Mouse (Mus musculus) kidney, embryonic 15.5 days (tissue): ENCODE results near the gene Ralgapb. TPM values are rescaled to one million over a fixed set of nuclear protein-coding genes. Genes with fewer than 3 reads are reported as not detected.
A peak's percentile ranks its signal among the peaks of the same experiment; 100 is the strongest.

ENCODE experiments used
- ATAC-seq: fragments of 200-750 bp; cut with Nextera tagmentation; replicated peaks from 2 replicates; pipeline ENCODE4 v1.8.0; 2017; ENCODE audit warnings: moderate TSS enrichment; ENCODE audit not compliant: low FRiP score
- H3K27ac ChIP-seq: fragments of 300-500 bp; sonication (generic); 2 replicates; pipeline ENCODE4 v1.5.1; 2015; ENCODE audit warnings: mild to moderate bottlenecking, inconsistent platforms
- H3K27me3 ChIP-seq: fragments of 300-500 bp; sonication (generic); 2 replicates; pipeline ENCODE4 v1.6.1; 2015; ENCODE audit warnings: inconsistent platforms
- H3K36me3 ChIP-seq: fragments of 300-500 bp; sonication (generic); 2 replicates; pipeline ENCODE4 v1.6.1; 2015; ENCODE audit warnings: inconsistent platforms
- H3K4me1 ChIP-seq: fragments of 300-500 bp; sonication (generic); 2 replicates; pipeline ENCODE4 v1.6.1; 2015; ENCODE audit warnings: inconsistent platforms
- H3K4me2 ChIP-seq: fragments of 300-500 bp; sonication (generic); 2 replicates; pipeline ENCODE4 v1.6.1; 2015; ENCODE audit warnings: moderate library complexity, mild to moderate bottlenecking, inconsistent platforms
- H3K4me3 ChIP-seq: fragments of 300-500 bp; sonication (generic); replicated peaks from 2 replicates; pipeline ENCODE4 v1.5.1; 2015; ENCODE audit warnings: mild to moderate bottlenecking, inconsistent platforms
- H3K9ac ChIP-seq: fragments of 300-500 bp; sonication (generic); 2 replicates; pipeline ENCODE4 v1.6.1; 2015; ENCODE audit warnings: mild to moderate bottlenecking, inconsistent platforms
- H3K9me3 ChIP-seq: fragments of 300-500 bp; sonication (generic); replicated peaks from 2 replicates; pipeline ENCODE4 v1.6.1; 2016; ENCODE audit warnings: inconsistent platforms
- WGBS: fragments of 180-500 bp; shearing (Covaris S2); methylation state at CpG from one replicate; pipeline ENCODE4 v1.1.7; 2015; ENCODE audit warnings: mixed read lengths; 5-methylcytosine and 5-hydroxymethylcytosine counted together
- polyA plus RNA-seq: library from polyadenylated mRNA; unstranded; fragments of >200 nt; fragmentation: Nextera tagmentation; extraction: Ambion mirVana; gene quantifications from 2 replicates; pipeline ENCODE4 v1.2.1, GENCODE M21; 2015

The Ralgapb gene
- polyA plus RNA-seq, 1 experiment from 2014 or later, result 15.5 TPM

DNA sequence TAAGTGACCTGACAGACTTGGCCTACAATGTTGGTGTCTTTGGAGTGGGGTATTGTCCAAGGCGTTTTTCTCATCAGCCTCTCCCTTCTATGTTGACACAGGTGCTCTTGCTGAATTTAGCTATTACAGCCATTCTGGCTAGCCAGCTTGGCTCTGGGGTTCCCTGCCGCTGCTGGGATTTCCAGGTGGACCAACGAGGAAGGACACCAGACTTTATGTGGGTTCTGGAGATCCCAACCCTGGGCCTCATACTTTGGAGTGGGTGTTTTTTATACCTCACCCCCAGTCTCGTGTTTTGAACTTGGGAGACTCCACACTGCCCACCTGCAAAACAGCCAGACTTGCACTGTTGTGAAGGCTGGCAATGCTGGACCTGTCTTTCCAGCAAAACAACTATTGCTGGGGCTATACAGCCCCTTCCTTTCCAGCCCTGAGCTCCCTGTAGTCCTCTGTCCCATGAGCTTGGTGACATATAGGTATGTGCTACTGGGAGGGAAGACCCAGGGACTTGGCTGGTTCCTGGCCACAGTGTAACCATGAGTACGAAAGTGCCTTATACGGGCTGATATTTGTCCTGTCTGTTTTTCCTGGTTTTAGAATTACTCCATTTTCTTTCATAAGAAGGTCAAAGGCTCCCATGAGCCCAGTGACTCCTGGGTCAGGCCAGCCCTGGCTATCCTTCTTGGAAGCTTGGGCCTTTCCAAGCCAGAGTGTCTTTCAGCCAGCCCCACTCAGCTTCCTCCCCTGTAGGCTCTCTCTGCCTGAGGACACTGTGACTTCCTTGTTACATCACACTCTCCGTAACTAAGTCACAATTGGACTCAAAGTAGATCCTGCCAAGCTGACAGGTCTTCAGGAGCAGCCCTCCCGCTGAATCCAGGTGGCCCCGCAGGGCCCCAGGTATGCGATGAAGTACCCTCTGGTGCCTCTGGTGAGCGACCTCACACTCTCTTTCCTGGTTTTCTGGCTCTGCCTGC lies 92.5 kb downstream of the Ralgapb start, which contains the start of gene Adig:
TSS of gene Adig (plus strand) at position 777 of the 977 bp plus-strand sequence.
- Histone ChIP-seq H3K4me2 (no peak within 1 kb of the TSS), H3K36me3 (peaks cover 15% of the 10 kb centered on the region; the same call in 1 of the 2 replicates), H3K27me3 (no peaks in the 10 kb centered on the region), H3K9ac (no peak within 1 kb of the TSS), H3K9me3 (no peaks in the 10 kb centered on the region), H3K4me3 (no peak within 1 kb of the TSS), H3K4me1 (no peaks in the 10 kb centered on the region), H3K27ac (no peak within 1 kb of the TSS)
- ATAC-seq, result no peak
- WGBS, result 69% methylated on average over 11 of the region's 11 CpGs

DNA sequence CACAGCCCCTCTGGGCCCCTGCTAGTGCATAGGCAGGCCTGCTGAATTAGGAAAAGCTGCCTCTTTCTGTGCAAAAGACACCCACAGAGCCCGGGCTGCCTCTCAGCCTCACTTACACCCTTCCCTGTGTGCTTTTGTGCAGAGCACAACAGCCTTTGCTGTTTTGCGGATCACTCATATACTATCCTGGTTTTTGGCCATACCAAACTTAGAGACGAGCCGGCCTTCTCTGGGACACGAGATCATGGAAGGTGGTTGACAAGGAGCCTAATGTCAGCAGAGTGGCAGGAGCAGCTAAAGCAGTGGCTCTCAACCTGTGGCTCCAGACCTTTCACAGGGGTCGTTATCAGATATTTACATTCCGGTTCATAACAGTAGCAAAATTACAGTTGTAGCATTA lies 93.6 kb downstream of the Ralgapb start:
- ATAC-seq, result no peak
- WGBS, result 86% methylated on average over 7 of the region's 7 CpGs
- H3K9me3 ChIP-seq, result no peaks in the 10 kb centered on the region
- peaks cover 5% of the 10 kb centered on the region; the same call in 1 of the 2 replicates for H3K36me3 ChIP-seq
- no peaks in the 10 kb centered on the region for H3K4me1 ChIP-seq
- no peaks in the 10 kb centered on the region for H3K27me3 ChIP-seq
- no peak overlapping the region for H3K9ac ChIP-seq
- H3K4me2 ChIP-seq, result no peak overlapping the region
- no peak overlapping the region for H3K27ac ChIP-seq
- no peak overlapping the region for H3K4me3 ChIP-seq

DNA sequence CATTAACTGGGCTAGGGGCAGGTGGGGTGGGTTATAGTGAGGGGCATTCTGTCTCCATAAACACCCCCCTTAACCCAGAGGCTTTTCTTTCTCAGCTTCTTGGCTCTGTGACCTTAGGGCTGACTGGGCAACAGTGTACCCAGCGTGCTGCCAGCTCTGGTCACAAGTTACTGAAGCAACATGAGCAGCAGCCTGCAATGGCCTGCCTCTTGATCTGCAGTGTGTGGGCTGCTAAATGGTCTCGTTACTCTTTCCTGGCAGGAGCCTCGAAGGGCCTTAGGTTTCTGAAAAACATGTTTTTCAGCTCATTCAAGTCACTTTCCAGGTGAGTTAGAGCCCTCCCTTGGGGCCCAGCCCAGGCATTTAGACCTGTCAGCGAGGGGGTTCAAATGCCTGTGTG lies 94.0 kb downstream of the Ralgapb start:
- 50% methylated on average over 4 of the region's 4 CpGs for WGBS
- Histone ChIP-seq H3K27me3 (no peaks in the 10 kb centered on the region), H3K9me3 (no peaks in the 10 kb centered on the region), H3K27ac (no peak overlapping the region), H3K9ac (no peak overlapping the region), H3K36me3 (peaks cover under 1% of the 10 kb centered on the region; the same call in 1 of the 2 replicates), H3K4me2 (no peak overlapping the region), H3K4me1 (no peaks in the 10 kb centered on the region), H3K4me3 (no peak overlapping the region)
- ATAC-seq, result no peak

DNA sequence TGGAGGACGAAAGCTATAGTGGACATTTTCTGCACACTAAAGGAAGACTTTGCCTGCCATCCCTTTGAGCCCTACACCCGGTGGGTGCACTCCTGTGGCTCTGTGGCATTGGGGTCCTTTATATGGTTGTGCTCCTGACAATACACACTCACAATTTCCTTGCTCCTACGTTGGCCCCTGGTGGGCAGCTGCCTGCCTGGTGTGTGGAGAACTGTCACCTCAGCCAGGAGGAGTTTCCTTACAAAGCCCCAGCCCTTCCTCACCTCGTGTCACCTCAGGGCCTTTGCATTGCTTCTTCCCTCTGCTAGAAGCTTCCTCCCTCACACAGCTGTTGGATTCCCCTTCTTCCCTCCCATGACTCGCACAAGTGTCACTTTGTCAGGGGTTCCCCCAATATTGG lies 96.8 kb downstream of the Ralgapb start:
- Histone ChIP-seq H3K4me1 (peaks cover 5% of the 10 kb centered on the region; the same call in 1 of the 2 replicates), H3K27me3 (no peaks in the 10 kb centered on the region), H3K27ac (no peak overlapping the region), H3K4me3 (no peak overlapping the region), H3K36me3 (no peaks in the 10 kb centered on the region), H3K4me2 (no peak overlapping the region), H3K9ac (no peak overlapping the region), H3K9me3 (no peaks in the 10 kb centered on the region)
- no peak for ATAC-seq
- WGBS, result 70% methylated on average over 5 of the region's 5 CpGs

DNA sequence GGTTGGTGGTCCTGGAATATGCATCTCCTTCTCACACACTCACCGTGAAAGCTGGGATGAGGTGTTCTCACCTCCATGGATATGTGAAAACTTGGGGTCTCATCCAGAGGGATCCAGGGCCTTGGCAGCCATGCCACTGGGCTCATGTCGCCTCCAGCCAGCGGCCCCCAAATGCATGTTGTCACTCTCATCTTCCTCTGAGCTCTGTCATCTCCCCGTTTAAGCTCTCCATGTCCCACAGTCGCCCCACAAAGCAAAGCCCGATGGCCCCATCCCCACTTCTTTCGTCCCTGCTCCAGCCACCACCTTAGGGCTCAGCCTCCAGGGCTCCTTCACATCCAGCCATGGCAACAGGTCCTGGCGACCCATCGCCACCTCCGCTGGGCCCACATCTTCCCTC lies 97.4 kb downstream of the Ralgapb start:
- WGBS, result 96% methylated on average over 10 of the region's 10 CpGs
- ATAC-seq, result no peak
- H3K4me3 ChIP-seq, result no peak overlapping the region
- peaks cover 5% of the 10 kb centered on the region; the same call in 1 of the 2 replicates for H3K4me1 ChIP-seq
- no peak overlapping the region for H3K4me2 ChIP-seq
- no peaks in the 10 kb centered on the region for H3K36me3 ChIP-seq
- no peak overlapping the region for H3K9ac ChIP-seq
- H3K27me3 ChIP-seq, result no peaks in the 10 kb centered on the region
- H3K9me3 ChIP-seq, result no peaks in the 10 kb centered on the region
- H3K27ac ChIP-seq, result no peak overlapping the region

DNA sequence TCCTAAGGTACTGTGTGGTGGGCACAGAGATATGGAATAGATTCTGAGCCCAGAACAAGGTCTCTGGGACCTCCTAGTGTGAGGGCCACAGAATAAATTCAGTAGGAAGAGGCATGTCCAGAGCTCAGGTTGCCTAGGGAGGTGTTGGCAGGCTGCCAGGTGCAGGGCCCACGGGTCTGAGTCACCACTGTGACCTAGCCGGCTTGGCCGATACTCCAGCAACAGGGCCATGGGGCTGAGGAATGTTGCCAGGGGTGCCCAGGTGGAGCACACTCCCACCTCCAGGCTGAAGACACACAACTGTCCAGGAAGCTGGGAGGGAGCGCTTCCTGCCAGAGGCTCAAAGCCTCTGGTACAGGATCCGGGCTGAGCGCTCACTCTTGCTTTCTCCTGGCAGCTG lies 101.0 kb downstream of the Ralgapb start:
- Histone ChIP-seq H3K4me1 (peaks cover 12% of the 10 kb centered on the region), H3K27ac (no peak overlapping the region), H3K9ac (no peak overlapping the region), H3K9me3 (no peaks in the 10 kb centered on the region), H3K36me3 (no peaks in the 10 kb centered on the region), H3K4me2 (no peak overlapping the region), H3K4me3 (no peak overlapping the region), H3K27me3 (no peaks in the 10 kb centered on the region)
- 51% methylated on average over 6 of the region's 6 CpGs for WGBS
- peak; percentile 66 for ATAC-seq

DNA sequence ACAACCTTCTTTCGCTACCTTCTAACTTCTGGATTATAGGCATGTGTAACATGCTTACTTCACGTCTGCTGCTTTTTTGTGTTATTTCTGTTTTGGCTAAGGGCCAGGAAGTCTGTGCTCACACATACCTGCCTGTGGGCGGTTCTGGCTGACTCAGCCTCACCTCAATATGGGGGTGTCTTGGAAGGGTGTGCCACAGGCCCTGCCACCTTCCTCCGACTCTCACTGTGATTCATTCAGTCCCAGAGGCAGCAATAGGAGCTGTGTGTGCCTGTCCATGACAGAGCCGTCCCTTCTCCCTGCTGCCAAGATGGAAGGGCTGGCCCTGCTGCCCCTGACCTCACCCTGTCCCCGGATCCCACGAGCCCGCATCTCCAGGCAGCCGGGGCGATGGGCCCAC lies 102.9 kb downstream of the Ralgapb start, which contains the start of gene Arhgap40:
TSS of gene Arhgap40 (plus strand) at position 269 of the 400 bp plus-strand sequence.
- peaks cover 12% of the 10 kb centered on the region for H3K4me1 ChIP-seq
- no peak within 1 kb of the TSS for H3K4me3 ChIP-seq
- no peak within 1 kb of the TSS for H3K27ac ChIP-seq
- no peaks in the 10 kb centered on the region for H3K9me3 ChIP-seq
- no peaks in the 10 kb centered on the region for H3K36me3 ChIP-seq
- WGBS, result 75% methylated on average over 10 of the region's 10 CpGs
- no peaks in the 10 kb centered on the region for H3K27me3 ChIP-seq
- no peak within 1 kb of the TSS for H3K4me2 ChIP-seq
- ATAC-seq, result no peak
- H3K9ac ChIP-seq, result no peak within 1 kb of the TSS

GRCm38 (mm10) chr2:158513821-158514336 lies 104.2 kb downstream of the Ralgapb start:
- Histone ChIP-seq H3K4me2 (no peak overlapping the region), H3K27me3 (no peaks in the 10 kb centered on the region), H3K9ac (no peak overlapping the region), H3K27ac (no peak overlapping the region), H3K4me1 (peaks cover 12% of the 10 kb centered on the region), H3K4me3 (no peak overlapping the region), H3K36me3 (no peaks in the 10 kb centered on the region), H3K9me3 (no peaks in the 10 kb centered on the region)
- ATAC-seq, result no peak
- WGBS, result 82% methylated on average over 12 of the region's 12 CpGs

DNA sequence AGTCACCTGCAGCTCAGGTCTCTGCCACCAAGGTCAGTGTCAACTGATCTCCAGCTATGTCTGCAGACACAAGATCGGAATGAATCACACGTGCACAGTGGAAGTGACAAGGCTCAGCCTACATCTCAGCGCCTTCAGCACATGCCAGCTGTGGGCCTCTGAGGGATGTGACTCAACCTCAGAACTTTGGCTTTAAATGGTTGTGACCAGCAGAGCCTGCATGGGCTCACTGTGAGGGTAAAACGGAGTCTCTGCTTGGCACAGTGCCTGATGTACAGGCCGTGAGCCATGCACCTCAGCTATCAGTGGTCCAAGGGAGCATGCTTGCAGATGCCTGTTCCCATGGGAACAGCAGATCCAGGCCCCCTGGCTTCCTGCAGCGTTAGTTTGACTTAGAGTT lies 108.9 kb downstream of the Ralgapb start:
- Histone ChIP-seq H3K4me3 (no peak overlapping the region), H3K9ac (no peak overlapping the region), H3K9me3 (no peaks in the 10 kb centered on the region), H3K27ac (no peak overlapping the region), H3K4me2 (no peak overlapping the region), H3K4me1 (peaks cover 7% of the 10 kb centered on the region), H3K36me3 (no peaks in the 10 kb centered on the region), H3K27me3 (no peaks in the 10 kb centered on the region)
- 62% methylated on average over 6 of the region's 6 CpGs for WGBS
- ATAC-seq, result no peak

- Histone ChIP-seq H3K27ac (no peak overlapping the region), H3K4me2 (no peak overlapping the region), H3K27me3 (no peaks in the 10 kb centered on the region), H3K4me3 (no peak overlapping the region), H3K9me3 (no peaks in the 10 kb centered on the region), H3K4me1 (peaks cover 7% of the 10 kb centered on the region), H3K9ac (no peak overlapping the region), H3K36me3 (no peaks in the 10 kb centered on the region)
- WGBS, result 76% methylated on average over 11 of the region's 11 CpGs
- no peak for ATAC-seq
Measured at GRCm38 (mm10) chr2:158519071-158519470, 109.4 kb downstream of the Ralgapb start.

- Histone ChIP-seq H3K36me3 (no peaks in the 10 kb centered on the region), H3K27ac (no peak overlapping the region), H3K4me3 (no peak overlapping the region), H3K4me2 (no peak overlapping the region), H3K9ac (no peak overlapping the region), H3K4me1 (peaks cover 7% of the 10 kb centered on the region), H3K27me3 (no peaks in the 10 kb centered on the region), H3K9me3 (no peaks in the 10 kb centered on the region)
- WGBS, result 81% methylated on average over 6 of the region's 6 CpGs
- ATAC-seq, result no peak
Measured at GRCm38 (mm10) chr2:158519800-158520199, 110.2 kb downstream of the Ralgapb start.

GRCm38 (mm10) chr2:158523060-158523459 lies 113.4 kb downstream of the Ralgapb start:
- Histone ChIP-seq H3K9me3 (no peaks in the 10 kb centered on the region), H3K4me1 (no peaks in the 10 kb centered on the region), H3K4me2 (no peak overlapping the region), H3K9ac (no peak overlapping the region), H3K27me3 (no peaks in the 10 kb centered on the region), H3K36me3 (no peaks in the 10 kb centered on the region), H3K27ac (no peak overlapping the region), H3K4me3 (no peak overlapping the region)
- ATAC-seq, result no peak
- WGBS, result 70% methylated on average over 8 of the region's 8 CpGs
